Mouse (Mus musculus) heart, embryonic 11.5 days (tissue): ENCODE data around the gene Mvd. TPM values are rescaled to one million over a fixed set of nuclear protein-coding genes. Genes with fewer than 3 reads are reported as not detected.
A peak's percentile ranks its signal among the peaks of the same experiment; 100 is the strongest.

Experiments
- ATAC-seq: fragments of 200-750 bp; cut with Nextera tagmentation; replicated peaks from 2 replicates; pipeline ENCODE4 v1.8.0; 2017; ENCODE audit warnings: moderate library complexity; ENCODE audit not compliant: insufficient number of reproducible peaks, low FRiP score, low TSS enrichment
- H3K27ac ChIP-seq: fragments of 300-500 bp; sonication (generic); 2 replicates; pipeline ENCODE4 v1.5.1; 2014; ENCODE audit warnings: mild to moderate bottlenecking, low read depth, low read length
- H3K27me3 ChIP-seq: fragments of 300-500 bp; sonication (generic); 2 replicates; pipeline ENCODE4 v1.6.1; 2014; ENCODE audit warnings: mild to moderate bottlenecking, low read length, mixed read lengths; ENCODE audit not compliant: control insufficient read depth, insufficient read depth
- H3K36me3 ChIP-seq: fragments of 300-500 bp; sonication (generic); 2 replicates; pipeline ENCODE4 v1.6.1; 2014; ENCODE audit warnings: mild to moderate bottlenecking, low read length, moderate library complexity, mixed read lengths; ENCODE audit not compliant: control insufficient read depth, insufficient read depth
- H3K4me1 ChIP-seq: fragments of 300-500 bp; sonication (generic); 2 replicates; pipeline ENCODE4 v1.6.1; 2014; ENCODE audit warnings: low read length; ENCODE audit not compliant: control insufficient read depth, insufficient read depth
- H3K4me2 ChIP-seq: fragments of 300-500 bp; sonication (generic); 2 replicates; pipeline ENCODE4 v1.6.1; 2014; ENCODE audit warnings: mild to moderate bottlenecking, moderate library complexity
- H3K4me3 ChIP-seq: fragments of 300-500 bp; sonication (generic); 2 replicates; pipeline ENCODE4 v1.5.1; 2014; ENCODE audit warnings: low read depth, low read length
- H3K9ac ChIP-seq: fragments of 300-500 bp; sonication (generic); 2 replicates; pipeline ENCODE4 v1.6.1; 2014; ENCODE audit warnings: mild to moderate bottlenecking, low read depth, low read length, moderate library complexity
- H3K9me3 ChIP-seq: fragments of 300-500 bp; sonication (generic); replicated peaks from 2 replicates; pipeline ENCODE4 v1.6.1; 2016; ENCODE audit warnings: low read length; ENCODE audit not compliant: control insufficient read depth
- WGBS: fragments of 180-500 bp; shearing (Covaris S2); extraction: QIAGEN DNeasy Blood & Tissue Kit; methylation state at CpG from one replicate; pipeline ENCODE4 v1.1.7; 2014; ENCODE audit not compliant: insufficient replicate concordance; 5-methylcytosine and 5-hydroxymethylcytosine counted together
- polyA plus RNA-seq: library from polyadenylated mRNA; unstranded; fragments of >200 nt; fragmentation: Nextera tagmentation; extraction: Ambion mirVana; gene quantifications from 2 replicates; pipeline ENCODE4 v1.2.1, GENCODE M21; 2014

Mvd gene
- polyA plus RNA-seq, 1 experiment from 2014 or later = 28.0 TPM

DNA sequence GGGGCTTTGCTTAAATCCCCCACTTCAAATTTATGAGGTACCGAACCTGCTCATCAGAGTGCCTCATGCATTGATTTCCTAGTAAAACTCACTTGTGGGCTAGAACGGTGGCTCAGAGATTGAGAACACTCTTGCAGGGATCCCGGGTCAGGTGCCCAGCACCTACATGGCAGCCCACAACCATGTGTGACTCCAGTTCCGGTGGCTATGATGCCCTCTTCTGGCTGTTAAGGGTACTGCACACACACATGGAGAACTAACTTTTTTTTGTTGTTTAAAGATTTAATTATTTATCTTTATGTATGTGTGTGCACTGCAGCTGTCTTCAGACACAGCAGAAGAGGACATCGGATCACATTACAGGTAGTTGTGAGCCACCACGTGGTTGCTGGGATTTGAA lies 7.8 kb downstream of the Mvd start:
- WGBS = 86% methylated on average over 6 of the region's 6 CpGs
- no peak for ATAC-seq

GRCm38 (mm10) chr8:122433269-122433905 lies 9.8 kb downstream of the Mvd start:
- 65% methylated on average over 11 of the region's 11 CpGs for WGBS
- Histone ChIP-seq H3K4me3 (peak overlapping the region; percentile 65; the same call in 1 of the 2 replicates), H3K9ac (peak overlapping the region; percentile 81; the same call in 1 of the 2 replicates), H3K4me2 (peak overlapping the region; percentile 96), H3K9me3 (no peaks in the 10 kb centered on the region), H3K36me3 (peaks cover 14% of the 10 kb centered on the region), H3K4me1 (peaks cover 20% of the 10 kb centered on the region; the same call in 1 of the 2 replicates), H3K27ac (peak overlapping the region; percentile 29; the same call in 1 of the 2 replicates), H3K27me3 (no peaks in the 10 kb centered on the region)
- peak; percentile 12; the same call in 1 of the 2 replicates for ATAC-seq

More for the DNA sequence above, 7.8 kb downstream of the Mvd start:
- no peak overlapping the region for H3K9ac ChIP-seq
- H3K36me3 ChIP-seq = peaks cover 19% of the 10 kb centered on the region
- H3K4me3 ChIP-seq = no peak overlapping the region
- no peaks in the 10 kb centered on the region for H3K9me3 ChIP-seq
- H3K27ac ChIP-seq = no peak overlapping the region
- H3K4me2 ChIP-seq = no peak overlapping the region
- no peaks in the 10 kb centered on the region for H3K27me3 ChIP-seq
- H3K4me1 ChIP-seq = peaks cover 20% of the 10 kb centered on the region; the same call in 1 of the 2 replicates

DNA sequence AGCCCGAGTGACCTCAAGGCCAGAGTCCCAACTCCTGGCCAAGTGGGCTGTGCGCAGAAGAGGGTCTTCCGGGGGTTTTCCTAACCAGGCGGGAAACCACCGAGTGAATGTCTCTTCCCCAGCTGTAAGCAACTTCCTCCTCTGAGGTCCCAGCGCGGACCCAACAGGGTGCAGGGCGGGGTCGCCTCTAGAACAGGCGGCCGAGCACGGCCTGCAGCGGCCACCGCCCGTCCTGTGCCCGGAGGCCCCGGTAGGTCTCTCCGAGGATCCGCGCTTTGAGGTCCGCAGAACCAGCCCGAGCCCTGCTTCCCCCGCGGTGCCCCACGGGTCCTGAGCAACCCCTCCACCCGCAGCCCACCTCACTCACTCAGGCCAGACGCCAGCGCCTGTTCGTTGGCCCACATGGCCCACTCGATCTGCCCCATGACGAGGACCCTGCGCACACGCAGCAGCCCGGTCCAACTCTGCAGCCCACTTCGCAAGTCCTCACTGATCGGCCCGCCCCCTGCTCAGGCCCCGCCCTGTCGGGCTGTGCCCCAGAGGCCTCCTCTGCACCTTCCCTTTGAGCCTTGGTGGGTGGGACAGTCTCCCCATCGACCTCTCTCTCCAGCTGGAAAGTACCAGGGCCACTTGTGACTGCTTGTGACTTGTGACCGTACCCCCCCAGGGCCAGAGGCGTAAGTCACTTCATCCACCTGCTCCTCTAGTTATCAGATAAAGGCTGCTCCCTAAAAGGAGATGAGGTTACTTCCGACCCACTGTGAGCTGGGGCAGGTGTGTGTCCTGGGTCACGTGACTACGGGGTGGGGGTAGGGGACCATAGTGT lies 10.6 kb downstream of the Mvd start, which contains the start of gene Cyba:
Cyba (minus strand) TSS at position 488 of the 826 bp plus-strand sequence.
- ATAC-seq = peak; percentile 73
- Histone ChIP-seq H3K4me3 (peak within 1 kb of the TSS; percentile 65), H3K27me3 (no peaks in the 10 kb centered on the region), H3K9me3 (no peaks in the 10 kb centered on the region), H3K27ac (peak within 1 kb of the TSS; percentile 29), H3K9ac (peak within 1 kb of the TSS; percentile 81), H3K36me3 (peaks cover 14% of the 10 kb centered on the region), H3K4me1 (peaks cover 13% of the 10 kb centered on the region; the same call in 1 of the 2 replicates), H3K4me2 (peak within 1 kb of the TSS; percentile 96)
- WGBS = 6% methylated on average over 39 of the region's 45 CpGs

- H3K4me1 ChIP-seq = peaks cover 13% of the 10 kb centered on the region; the same call in 1 of the 2 replicates
- WGBS = 29% methylated on average over 18 of the region's 18 CpGs
- H3K4me3 ChIP-seq = peak overlapping the region; percentile 65
- peaks cover 11% of the 10 kb centered on the region for H3K36me3 ChIP-seq
- ATAC-seq = 0 out of 2 replicates have a peak, but pooled peaks have one; percentile 1
- peak overlapping the region; percentile 29; the same call in 1 of the 2 replicates for H3K27ac ChIP-seq
- H3K9me3 ChIP-seq = no peaks in the 10 kb centered on the region
- peak overlapping the region; percentile 96 for H3K4me2 ChIP-seq
- H3K9ac ChIP-seq = peak overlapping the region; percentile 81
- no peaks in the 10 kb centered on the region for H3K27me3 ChIP-seq
Observed at GRCm38 (mm10) chr8:122431694-122432442, 11.4 kb downstream of the Mvd start.

GRCm38 (mm10) chr8:122430646-122431045 lies 12.6 kb downstream of the Mvd start:
- Histone ChIP-seq H3K4me1 (peaks cover 13% of the 10 kb centered on the region; the same call in 1 of the 2 replicates), H3K9ac (no peak overlapping the region), H3K9me3 (no peaks in the 10 kb centered on the region), H3K27me3 (no peaks in the 10 kb centered on the region), H3K36me3 (no peaks in the 10 kb centered on the region; the same call in 1 of the 2 replicates), H3K4me2 (no peak overlapping the region), H3K27ac (no peak overlapping the region), H3K4me3 (no peak overlapping the region)
- WGBS = 79% methylated on average over 3 of the region's 3 CpGs
- ATAC-seq = no peak

GRCm38 (mm10) chr8:122430058-122430636 lies 13.1 kb downstream of the Mvd start:
- no peaks in the 10 kb centered on the region for H3K27me3 ChIP-seq
- no peak overlapping the region for H3K9ac ChIP-seq
- 75% methylated on average over 10 of the region's 10 CpGs for WGBS
- no peak overlapping the region for H3K27ac ChIP-seq
- H3K36me3 ChIP-seq = no peaks in the 10 kb centered on the region; the same call in 1 of the 2 replicates
- ATAC-seq = no peak
- peaks cover 13% of the 10 kb centered on the region; the same call in 1 of the 2 replicates for H3K4me1 ChIP-seq
- no peak overlapping the region for H3K4me2 ChIP-seq
- H3K4me3 ChIP-seq = no peak overlapping the region
- no peaks in the 10 kb centered on the region for H3K9me3 ChIP-seq

DNA sequence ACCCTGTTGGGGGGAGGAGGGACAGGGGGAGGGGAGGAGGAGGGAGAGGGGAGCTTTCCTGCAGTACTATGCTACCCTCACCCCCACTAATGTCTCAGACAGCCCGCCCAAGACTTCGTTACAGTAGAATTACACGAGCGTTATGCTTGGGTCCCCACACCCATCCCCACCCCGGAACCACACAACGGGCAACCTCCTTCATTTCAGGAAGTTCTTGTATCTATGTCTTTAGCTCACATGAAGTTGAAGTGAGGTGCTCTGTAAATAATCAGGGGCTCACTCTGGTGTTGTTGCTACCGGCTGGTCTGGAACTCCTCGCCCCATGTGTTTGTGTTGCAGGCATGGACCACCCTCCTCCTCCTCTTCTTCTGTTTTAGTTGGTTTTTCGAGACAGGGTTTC lies 15.1 kb downstream of the Mvd start:
- H3K9ac ChIP-seq = no peak overlapping the region
- H3K27me3 ChIP-seq = no peaks in the 10 kb centered on the region
- no peak overlapping the region for H3K4me3 ChIP-seq
- no peak overlapping the region for H3K27ac ChIP-seq
- H3K36me3 ChIP-seq = no peaks in the 10 kb centered on the region; the same call in 1 of the 2 replicates
- peaks cover 20% of the 10 kb centered on the region for H3K4me1 ChIP-seq
- ATAC-seq = no peak
- no peaks in the 10 kb centered on the region for H3K9me3 ChIP-seq
- no peak overlapping the region for H3K4me2 ChIP-seq
- WGBS = 88% methylated on average over 9 of the region's 9 CpGs

DNA sequence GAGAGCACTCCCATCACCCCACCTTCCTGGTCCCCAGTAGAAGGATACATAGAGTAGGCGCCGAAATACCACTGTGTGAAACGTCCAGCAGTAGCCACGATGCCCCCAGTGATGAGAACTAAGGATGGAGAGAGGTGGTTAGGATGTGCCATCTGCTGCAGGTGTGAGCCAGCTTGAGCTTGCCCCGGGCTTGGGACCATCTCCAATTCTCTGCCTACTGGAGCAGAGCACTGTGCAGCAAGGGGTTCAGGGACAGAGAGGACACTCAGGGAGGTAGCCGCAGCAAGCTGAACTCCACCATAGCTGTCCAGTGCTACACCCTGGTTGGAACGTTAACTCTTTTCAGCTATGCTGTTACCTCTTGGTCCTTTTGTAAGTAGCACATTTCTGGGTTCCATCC lies 15.6 kb downstream of the Mvd start:
- H3K9ac ChIP-seq = no peak overlapping the region
- 84% methylated on average over 7 of the region's 7 CpGs for WGBS
- H3K36me3 ChIP-seq = no peaks in the 10 kb centered on the region; the same call in 1 of the 2 replicates
- no peaks in the 10 kb centered on the region for H3K27me3 ChIP-seq
- no peaks in the 10 kb centered on the region for H3K9me3 ChIP-seq
- no peak for ATAC-seq
- H3K27ac ChIP-seq = no peak overlapping the region
- H3K4me1 ChIP-seq = peaks cover 14% of the 10 kb centered on the region
- H3K4me2 ChIP-seq = no peak overlapping the region
- no peak overlapping the region for H3K4me3 ChIP-seq
